Mouse (Mus musculus) embryo, embryonic 9.5 days (tissue): ENCODE data around the gene Dock8.

ENCODE experiments used
- DNase-seq: peaks from one replicate; pipeline ENCODE4 v3.0.0-alpha.2; 2017; ENCODE audit errors: extremely low spot score

The Dock8 gene

GRCm38 (mm10) chr19:24999201-24999886 lies at the start of gene Dock8:
Gene Dock8 (plus strand): TSS chr19:24999534.
- DNase-seq = peak; percentile 65

- peak; percentile 38 for DNase-seq
Measured at GRCm38 (mm10) chr19:24958531-24958930, 40.8 kb upstream of the Dock8 start.

- DNase-seq = peak; percentile 99
Measured at GRCm38 (mm10) chr19:24961172-24961962, 38.0 kb upstream of the Dock8 start, which contains the start of gene Cbwd1. Gene Cbwd1 (minus strand): TSS chr19:24961610.

- DNase-seq = no peak
Measured at GRCm38 (mm10) chr19:24966203-24966602, 33.1 kb upstream of the Dock8 start.

- no peak for DNase-seq
Measured at GRCm38 (mm10) chr19:24966941-24967340, 32.4 kb upstream of the Dock8 start.

- no peak for DNase-seq
Measured at GRCm38 (mm10) chr19:24971307-24971706, 28.0 kb upstream of the Dock8 start.

GRCm38 (mm10) chr19:24972701-24973390 lies 26.5 kb upstream of the Dock8 start:
- no peak for DNase-seq

- no peak for DNase-seq
Measured at GRCm38 (mm10) chr19:24977991-24978390, 21.3 kb upstream of the Dock8 start.

- DNase-seq = no peak
Measured at GRCm38 (mm10) chr19:24978852-24979842, 20.2 kb upstream of the Dock8 start.

GRCm38 (mm10) chr19:24981294-24981693 lies 18.0 kb upstream of the Dock8 start:
- DNase-seq = peak; percentile 9

- no peak for DNase-seq
Measured at GRCm38 (mm10) chr19:24983050-24983449, 16.3 kb upstream of the Dock8 start.

- DNase-seq = no peak
Measured at GRCm38 (mm10) chr19:24983857-24984498, 15.4 kb upstream of the Dock8 start.

- no peak for DNase-seq
Measured at GRCm38 (mm10) chr19:24985045-24985444, 14.3 kb upstream of the Dock8 start.

GRCm38 (mm10) chr19:24987355-24987754 lies 12.0 kb upstream of the Dock8 start:
- no peak for DNase-seq

- DNase-seq = no peak
Measured at GRCm38 (mm10) chr19:24988831-24989230, 10.5 kb upstream of the Dock8 start.

- no peak for DNase-seq
Measured at GRCm38 (mm10) chr19:24990138-24990822, 9.1 kb upstream of the Dock8 start.

GRCm38 (mm10) chr19:24993526-24993925 lies 5.8 kb upstream of the Dock8 start:
- DNase-seq = no peak

GRCm38 (mm10) chr19:24994900-24995299 lies 4.4 kb upstream of the Dock8 start:
- peak; percentile 18 for DNase-seq

- DNase-seq = no peak
Measured at GRCm38 (mm10) chr19:24996815-24997704, 2.3 kb upstream of the Dock8 start.
